Mouse (Mus musculus): ENCODE measurements around the gene Gm17268.

Gm17268 gene

DNA sequence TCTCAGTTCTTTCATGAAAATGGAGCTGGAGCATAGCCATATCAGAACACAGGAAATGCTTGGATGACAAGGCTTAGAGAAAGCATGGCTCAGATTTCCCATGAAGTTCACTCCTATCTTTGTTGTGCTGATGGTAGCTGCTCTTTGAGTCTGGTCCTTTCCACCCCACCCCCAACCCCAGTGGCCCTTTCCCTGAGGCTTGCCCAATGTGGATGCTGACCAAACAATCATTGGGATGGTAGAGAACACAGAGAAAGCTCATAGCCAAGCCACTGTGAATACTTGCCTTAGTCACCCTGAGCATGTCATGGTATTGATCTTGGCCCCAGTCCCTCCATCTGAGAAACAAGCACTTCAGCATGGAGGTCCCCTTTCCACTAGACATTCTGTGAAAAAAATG, 6.2 kb downstream of the Gm17268 start:
- intact Hi-C loops (cut with DNase I): no loop called here

GRCm38 (mm10) chr11:82030171-82030570, 8.2 kb downstream of the Gm17268 start:
- intact Hi-C loops (cut with DNase I): no loop called here

DNA sequence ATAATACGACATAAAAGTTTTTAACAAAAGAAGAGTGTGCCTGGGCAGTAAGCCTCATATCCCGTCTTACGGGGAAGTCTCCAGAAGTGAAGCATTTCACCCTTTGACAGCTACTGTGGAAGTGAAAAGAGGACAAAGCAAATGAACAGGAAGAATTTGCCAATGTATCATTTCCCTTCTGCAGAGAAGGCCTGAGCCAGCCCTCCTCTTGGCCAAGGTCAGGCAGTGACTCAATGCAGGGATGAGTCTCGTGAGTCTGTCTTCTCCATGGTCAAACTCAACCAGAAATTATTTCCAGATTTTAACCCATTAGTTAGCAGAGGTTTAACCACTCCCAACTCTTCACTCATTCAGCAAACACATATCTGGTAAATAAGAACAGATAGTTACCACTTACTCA, 14.6 kb downstream of the Gm17268 start:
- intact Hi-C loops (cut with DNase I): no loop called here

DNA sequence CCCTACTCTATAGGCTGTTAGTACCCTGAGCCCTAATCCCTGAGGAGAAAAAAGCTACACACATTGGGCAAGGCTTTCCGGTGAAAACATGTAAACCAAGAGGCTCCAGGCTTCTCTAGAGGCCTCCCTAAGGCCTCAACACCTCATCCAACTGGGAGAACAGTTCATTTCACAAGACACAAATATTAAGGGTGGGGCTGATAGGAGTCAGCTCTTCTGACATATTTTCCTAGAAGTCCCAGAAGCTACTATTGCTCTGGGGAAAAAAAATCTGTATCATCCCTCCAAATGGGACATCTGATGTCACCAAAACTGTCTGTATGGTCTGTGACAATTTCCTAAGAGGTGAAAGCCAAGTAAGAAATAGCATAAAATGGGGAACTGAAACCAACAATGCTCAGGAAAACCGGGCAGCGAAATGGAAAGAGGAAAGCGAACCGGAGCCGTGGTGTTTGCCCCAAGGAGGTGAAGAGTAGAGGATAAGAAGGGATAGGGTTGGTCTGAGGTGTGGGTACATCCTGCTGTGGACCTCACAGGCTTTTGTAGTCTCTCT, 15.8 kb downstream of the Gm17268 start:
- intact Hi-C loops (cut with DNase I): no loop called here

- intact Hi-C loops (cut with DNase I): no loop called here
These were observed 17.0 kb downstream of the Gm17268 start for GRCm38 (mm10) chr11:82021406-82021805.

GRCm38 (mm10) chr11:82019793-82020192, 18.6 kb downstream of the Gm17268 start:
- intact Hi-C loops (cut with DNase I): no loop called here

GRCm38 (mm10) chr11:82019389-82019788, 19.0 kb downstream of the Gm17268 start:
- intact Hi-C loops (cut with DNase I): no loop called here

- intact Hi-C loops (cut with DNase I): no loop called here
These were observed 22.1 kb downstream of the Gm17268 start for GRCm38 (mm10) chr11:82016181-82016780.

DNA sequence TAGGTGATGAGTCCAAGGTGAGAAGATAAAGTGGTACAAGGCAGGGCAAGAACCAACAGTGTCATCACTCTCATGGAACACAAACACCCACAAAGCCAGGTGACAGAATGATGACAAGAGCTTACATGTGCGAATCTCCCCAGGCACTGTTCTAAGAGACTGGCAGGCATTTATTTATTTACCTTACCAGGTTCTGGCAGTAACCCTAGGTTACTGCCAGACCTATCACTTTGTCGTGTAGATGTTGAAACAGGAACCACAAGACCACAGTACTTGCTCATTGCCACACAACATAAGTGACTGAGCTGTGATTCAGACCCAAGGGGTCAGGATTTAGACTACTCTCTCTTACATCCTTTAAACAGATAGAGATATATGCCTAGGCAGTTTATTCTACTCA, 23.3 kb downstream of the Gm17268 start:
- intact Hi-C loops (cut with DNase I): no loop called here

DNA sequence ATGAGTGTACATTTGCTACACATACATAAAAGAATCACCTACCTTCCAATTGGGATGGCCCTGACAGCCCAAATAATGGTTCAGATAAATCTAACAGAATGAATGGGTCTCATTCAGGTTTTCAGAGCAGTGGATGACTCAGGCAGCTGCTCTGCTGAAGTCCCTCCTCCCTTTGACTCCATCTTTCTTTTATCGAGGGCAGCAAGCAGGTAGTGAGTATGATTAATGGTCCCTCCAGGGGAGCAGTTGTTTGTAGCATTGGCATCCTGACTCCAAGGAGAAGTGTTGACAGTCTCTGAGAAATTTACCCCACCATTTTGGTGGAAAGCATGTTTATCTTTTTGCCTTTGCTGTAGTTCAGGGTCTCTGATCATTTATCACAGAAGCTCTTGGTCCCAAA, 24.6 kb downstream of the Gm17268 start:
- intact Hi-C loops (cut with DNase I): no loop called here

- intact Hi-C loops (cut with DNase I): no loop called here
These were observed 26.8 kb downstream of the Gm17268 start for GRCm38 (mm10) chr11:82011411-82012193.

DNA sequence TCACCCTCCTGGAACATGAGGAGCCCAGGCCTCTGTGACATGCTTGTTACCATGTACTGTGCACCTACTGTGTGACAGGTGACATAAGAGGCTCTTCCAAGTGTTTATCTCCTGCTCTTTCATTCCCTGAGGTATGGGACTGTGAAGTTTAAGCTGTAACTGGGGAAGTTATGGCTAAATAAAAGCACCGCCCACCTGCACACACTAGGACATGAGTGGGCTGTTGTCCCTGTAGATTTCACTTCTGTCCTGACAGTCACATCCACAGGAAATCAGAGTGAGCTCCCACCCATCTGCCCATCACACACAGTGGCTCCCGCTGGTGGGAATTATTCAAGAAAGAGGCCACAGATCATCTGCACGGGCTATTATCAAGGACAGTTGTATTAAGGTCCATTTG, 28.2 kb downstream of the Gm17268 start:
- intact Hi-C loops (cut with DNase I): no loop called here

GRCm38 (mm10) chr11:82006796-82007423, 31.5 kb downstream of the Gm17268 start:
- intact Hi-C loops (cut with DNase I): no loop called here

GRCm38 (mm10) chr11:82004810-82005209, 33.6 kb downstream of the Gm17268 start:
- intact Hi-C loops (cut with DNase I): no loop called here

DNA sequence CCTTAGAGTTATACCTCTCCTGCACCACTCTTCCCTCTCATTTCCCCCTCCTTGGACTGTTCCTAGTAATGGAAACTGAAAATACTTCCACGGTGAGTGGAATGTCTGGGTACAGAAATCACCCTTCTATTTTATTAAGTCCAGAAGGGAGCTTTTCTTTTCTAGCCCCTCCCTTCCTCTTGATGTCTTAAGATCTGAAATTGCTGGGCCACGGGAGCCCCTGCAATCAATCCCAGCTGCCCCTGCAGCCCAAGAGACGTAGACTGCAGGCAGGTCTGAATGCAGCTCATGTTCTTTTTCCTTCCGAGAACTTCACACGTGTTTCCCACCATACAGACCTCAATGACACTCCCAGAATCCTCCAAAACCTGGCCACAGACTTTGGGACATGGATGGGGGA, 37.8 kb downstream of the Gm17268 start:
- intact Hi-C loops (cut with DNase I): no loop called here

DNA sequence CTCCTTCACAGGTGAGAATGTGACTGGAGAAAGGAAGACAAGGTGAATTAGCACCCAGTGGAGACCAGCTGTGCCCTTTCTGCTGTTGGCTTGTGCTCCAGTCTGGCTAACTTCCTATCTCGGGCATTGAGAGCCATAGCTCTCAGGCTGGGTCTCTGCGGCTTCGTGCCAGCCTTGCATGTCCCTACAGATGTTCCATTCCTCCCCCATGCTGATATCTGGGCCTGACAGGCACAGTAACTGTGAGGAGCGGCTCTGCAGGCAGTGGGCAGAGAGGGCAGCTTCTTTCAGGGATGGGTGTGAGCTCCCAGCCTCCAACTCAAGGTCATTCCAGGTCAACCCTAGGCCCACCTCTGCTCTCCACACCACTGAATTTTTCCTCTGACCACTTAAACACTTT, 38.9 kb downstream of the Gm17268 start:
- intact Hi-C loops (cut with DNase I): loop anchor here (5.0 kb wide), 1 partner anchor 48 kb away; the partner anchor contains the start of gene Ccl7

DNA sequence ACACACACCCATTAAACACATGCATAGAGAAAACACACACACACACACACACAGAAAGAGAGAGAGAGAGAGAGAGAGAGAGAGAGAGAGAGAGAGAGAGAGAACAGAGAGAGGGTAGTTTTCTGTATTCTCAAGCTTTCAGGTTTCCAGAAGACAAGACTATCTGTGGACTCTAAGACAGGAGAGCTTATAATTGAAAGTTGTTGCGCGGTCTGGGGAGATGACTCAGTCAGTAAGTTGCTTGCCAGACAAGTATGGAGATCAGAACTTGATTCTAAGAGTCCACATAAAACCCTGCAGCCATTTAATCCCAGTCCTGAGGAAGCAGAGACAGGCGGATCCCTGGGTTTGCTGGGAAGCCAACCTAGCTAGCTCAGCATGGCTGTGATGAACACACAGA, 39.7 kb downstream of the Gm17268 start:
- intact Hi-C loops (cut with DNase I): loop anchor here (5.0 kb wide), 1 partner anchor 49 kb away; the partner anchor contains the start of gene Ccl7

GRCm38 (mm10) chr11:81997085-81997484, 41.3 kb downstream of the Gm17268 start:
- intact Hi-C loops (cut with DNase I): loop anchor here (5.0 kb wide), 1 partner anchor 50 kb away; the partner anchor contains the start of gene Ccl7

GRCm38 (mm10) chr11:81996172-81996841, 42.1 kb downstream of the Gm17268 start:
- intact Hi-C loops (cut with DNase I): loop anchor here (1.0 to 5.0 kb wide), 2 partner anchors 51 to 181 kb away; partner anchors contain the start of gene Ccl7

GRCm38 (mm10) chr11:81983146-81983545, 55.2 kb downstream of the Gm17268 start:
- intact Hi-C loops (cut with DNase I): no loop called here

GRCm38 (mm10) chr11:81982191-81982590, 56.2 kb downstream of the Gm17268 start:
- intact Hi-C loops (cut with DNase I): no loop called here
